Mouse (Mus musculus): ENCODE data around the gene Dst. TPM values are rescaled to one million over a fixed set of nuclear protein-coding genes. Genes with fewer than 3 reads are reported as not detected.

The Dst gene
- polyA plus RNA-seq, 1 experiment from 2014 or later = 15.0 TPM

DNA sequence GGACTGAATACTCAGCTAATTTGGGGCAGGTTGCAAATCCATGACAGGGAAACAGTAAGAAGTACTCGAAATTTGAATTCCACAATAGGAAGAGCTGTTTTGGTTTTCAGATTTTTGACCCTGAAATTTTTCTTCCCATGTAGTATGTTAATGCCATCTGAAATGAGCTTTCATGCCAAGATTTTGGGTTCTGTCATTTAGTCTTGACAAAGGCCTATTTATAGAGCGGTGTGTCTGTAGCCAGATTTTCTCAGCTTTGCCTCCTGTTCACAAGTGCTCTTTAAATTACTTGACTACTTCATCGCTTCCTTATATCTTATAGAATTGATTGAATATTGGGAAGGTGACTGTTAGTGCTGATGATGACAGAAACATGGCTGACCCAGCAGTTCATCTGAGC, 27.9 kb downstream of the Dst start:
- Histone ChIP-seq H3K4me3 (no peak overlapping the region), H3K27me3 (ENCODE audit: insufficient read depth, poor library complexity, severe bottlenecking) (no peaks in the 10 kb centered on the region), H3K9me3 (no peaks in the 10 kb centered on the region), H3K36me3 (no peaks in the 10 kb centered on the region), H3K27ac (no peak overlapping the region), H3K4me1 (peaks cover 10% of the 10 kb centered on the region; the same call in 1 of the 2 replicates)
- no peak for DNase-seq (ENCODE audit: low spot score)
- 84% methylated on average over 3 of the region's 3 CpGs for WGBS

DNA sequence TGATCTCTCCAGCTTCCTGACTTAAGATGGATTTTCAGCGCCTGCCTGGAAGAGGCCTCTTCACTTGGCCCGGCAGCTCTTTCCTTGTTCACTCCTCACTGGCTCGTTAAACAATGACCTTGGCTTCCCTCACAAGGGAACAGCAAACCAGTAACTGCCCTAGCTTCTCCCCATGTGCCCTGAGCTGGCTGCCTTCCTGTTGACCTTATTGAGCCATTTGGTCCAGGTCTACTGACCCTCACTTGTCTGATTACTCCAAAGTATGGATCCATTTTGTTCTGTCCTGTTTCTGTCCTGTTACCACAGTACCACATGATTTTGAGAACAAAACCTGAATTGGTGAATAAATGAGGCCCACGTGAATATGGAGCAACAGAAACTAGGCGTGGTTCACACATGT, 31.8 kb downstream of the Dst start:
- 62% methylated on average over 5 of the region's 5 CpGs for WGBS
- Histone ChIP-seq H3K4me3 (no peak overlapping the region), H3K4me1 (peaks cover 13% of the 10 kb centered on the region), H3K36me3 (no peaks in the 10 kb centered on the region), H3K27ac (no peak overlapping the region), H3K27me3 (ENCODE audit: insufficient read depth, poor library complexity, severe bottlenecking) (no peaks in the 10 kb centered on the region), H3K9me3 (no peaks in the 10 kb centered on the region)
- no peak for DNase-seq (ENCODE audit: low spot score)

DNA sequence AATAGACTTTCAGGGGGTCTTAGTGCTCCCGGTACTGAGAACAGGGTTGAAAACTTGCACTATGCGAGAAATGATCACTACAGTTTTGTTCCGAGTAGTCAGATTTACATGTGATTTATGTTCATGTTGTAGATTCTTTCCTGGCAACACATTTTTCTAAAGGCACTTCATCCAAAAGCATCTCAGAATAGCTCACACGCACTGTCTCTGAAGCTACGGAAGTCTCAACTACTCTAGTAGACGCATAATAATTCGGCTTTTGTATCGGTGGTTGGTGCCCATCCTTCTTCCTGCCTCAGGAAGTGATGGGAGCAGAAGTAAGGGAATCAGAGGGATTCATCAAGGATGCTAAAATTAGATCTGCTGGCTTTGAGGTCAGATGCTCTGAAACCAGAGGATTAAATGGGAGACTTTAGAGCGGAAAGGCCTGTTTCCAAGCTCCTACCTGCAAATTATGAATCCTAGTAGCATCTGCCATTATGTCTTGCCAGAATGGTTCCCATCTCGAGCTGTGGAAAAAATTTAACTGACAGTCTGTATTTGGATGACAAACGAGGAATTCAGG, 32.4 kb downstream of the Dst start:
- Histone ChIP-seq H3K27ac (no peak overlapping the region), H3K36me3 (no peaks in the 10 kb centered on the region), H3K4me3 (no peak overlapping the region), H3K27me3 (ENCODE audit: insufficient read depth, poor library complexity, severe bottlenecking) (no peaks in the 10 kb centered on the region), H3K4me1 (peaks cover 19% of the 10 kb centered on the region), H3K9me3 (no peaks in the 10 kb centered on the region)
- DNase-seq (ENCODE audit: low spot score) = no peak
- WGBS = 83% methylated on average over 11 of the region's 11 CpGs

DNA sequence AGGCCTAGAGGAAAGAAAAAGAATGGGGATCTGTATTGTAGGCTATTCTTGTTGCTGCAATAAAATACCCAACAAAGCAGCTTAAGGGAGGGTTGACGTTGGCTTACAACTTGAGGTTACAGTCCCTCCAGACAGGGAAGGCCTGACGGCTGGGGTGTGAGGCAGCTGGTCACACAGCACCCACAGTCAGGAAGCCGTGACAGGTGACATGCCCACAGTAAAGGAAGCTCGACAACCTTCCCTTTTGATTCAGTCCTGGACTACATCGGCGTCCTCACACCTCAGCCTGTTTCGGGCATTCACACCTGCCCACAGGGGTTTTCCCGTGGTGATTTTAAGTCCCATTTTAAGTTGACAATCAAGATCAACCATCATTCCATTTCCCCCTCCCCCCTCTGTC, 34.6 kb downstream of the Dst start:
- Histone ChIP-seq H3K36me3 (no peaks in the 10 kb centered on the region), H3K27ac (no peak overlapping the region), H3K4me3 (no peak overlapping the region), H3K9me3 (no peaks in the 10 kb centered on the region), H3K27me3 (ENCODE audit: insufficient read depth, poor library complexity, severe bottlenecking) (no peaks in the 10 kb centered on the region), H3K4me1 (peaks cover 29% of the 10 kb centered on the region)
- DNase-seq (ENCODE audit: low spot score) = no peak
- WGBS = 85% methylated on average over 8 of the region's 8 CpGs

DNA sequence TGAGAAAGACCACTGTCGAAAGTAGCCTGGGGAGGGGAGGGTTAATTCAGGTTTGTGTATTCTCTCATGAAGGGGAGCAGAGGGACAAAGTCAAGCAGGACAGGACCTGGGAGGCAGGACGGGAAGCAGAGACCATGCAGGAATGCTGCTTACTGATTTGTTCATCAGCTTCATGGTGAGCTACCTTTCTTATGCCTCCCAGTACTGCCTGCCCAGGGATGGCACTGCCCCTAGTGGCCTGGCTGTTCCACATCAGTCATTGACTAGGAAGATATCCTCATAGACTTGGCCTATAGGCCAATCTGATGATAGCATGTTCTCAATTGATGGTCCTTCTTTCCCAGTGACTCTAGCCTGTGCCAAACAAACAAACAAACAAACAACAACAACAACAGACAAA, 35.9 kb downstream of the Dst start:
- H3K27ac ChIP-seq = no peak overlapping the region
- no peak for DNase-seq (ENCODE audit: low spot score)
- no peak overlapping the region for H3K4me3 ChIP-seq
- 79% methylated on average over 2 of the region's 2 CpGs for WGBS
- no peaks in the 10 kb centered on the region for H3K27me3 ChIP-seq (ENCODE audit: insufficient read depth, poor library complexity, severe bottlenecking)
- no peaks in the 10 kb centered on the region for H3K9me3 ChIP-seq
- H3K36me3 ChIP-seq = no peaks in the 10 kb centered on the region
- peaks cover 29% of the 10 kb centered on the region for H3K4me1 ChIP-seq

DNA sequence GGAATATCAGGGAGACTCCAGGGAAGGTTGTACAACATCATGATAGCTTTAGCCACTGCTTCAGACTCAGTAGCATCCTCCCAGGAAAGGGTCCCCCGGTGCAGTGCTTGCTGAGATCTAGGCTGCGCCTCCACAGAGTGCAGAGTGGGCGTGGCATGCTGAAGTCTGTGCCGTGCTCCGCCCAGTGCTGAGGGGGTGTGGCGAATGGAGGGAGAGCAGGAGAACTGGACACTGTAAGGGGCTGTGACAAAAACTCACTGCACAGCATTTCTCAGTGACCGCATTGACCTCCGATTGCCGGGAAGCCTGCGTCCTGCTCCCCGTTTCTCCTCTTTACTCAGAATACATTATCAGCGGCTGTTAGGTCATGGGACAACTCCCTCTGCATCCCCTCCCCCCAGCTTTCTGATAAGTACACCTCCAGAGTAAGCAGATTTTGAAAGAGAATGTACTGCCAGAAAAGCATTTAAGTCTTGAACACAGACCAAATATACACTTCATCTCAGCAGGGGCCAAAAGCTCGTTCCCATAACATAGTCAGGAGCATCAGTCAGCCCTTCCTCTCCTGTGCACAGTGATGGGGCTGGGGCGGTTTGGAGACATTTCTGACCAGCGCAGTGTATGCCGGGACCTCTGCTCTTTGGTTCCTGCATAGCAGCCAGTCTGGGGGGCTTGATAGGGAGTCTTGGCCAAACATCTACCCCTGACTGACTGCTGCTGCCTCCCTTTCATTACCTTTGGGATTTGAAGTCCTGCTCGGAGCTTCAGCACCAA, 37.1 kb downstream of the Dst start:
- Histone ChIP-seq H3K27ac (peak overlapping the region; percentile 79), H3K4me3 (peak overlapping the region; percentile 43)

DNA sequence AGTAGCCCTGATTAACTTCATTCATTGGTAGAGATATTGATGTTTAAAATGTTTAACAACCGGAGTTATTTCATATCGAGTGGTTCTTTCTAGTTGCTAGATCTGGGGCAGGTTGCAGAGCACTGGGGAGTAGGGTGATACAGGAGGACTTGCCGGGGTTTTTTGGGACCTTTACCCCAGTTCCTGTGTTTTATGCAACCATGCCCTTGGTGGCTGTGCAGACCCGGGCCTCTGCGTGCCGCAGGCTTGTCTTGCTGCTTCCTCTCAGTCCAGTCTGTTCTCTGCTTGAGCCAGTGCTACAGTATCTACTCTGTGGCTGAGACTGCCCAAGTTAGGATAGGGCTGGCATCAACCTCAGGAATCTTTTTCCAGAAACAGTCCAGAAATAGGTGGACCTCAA, 37.7 kb downstream of the Dst start:
- WGBS = 79% methylated on average over 6 of the region's 6 CpGs
- Histone ChIP-seq H3K4me3 (no peak overlapping the region), H3K36me3 (no peaks in the 10 kb centered on the region), H3K27me3 (ENCODE audit: insufficient read depth, poor library complexity, severe bottlenecking) (no peaks in the 10 kb centered on the region), H3K4me1 (peaks cover 19% of the 10 kb centered on the region), H3K27ac (peak overlapping the region; percentile 79), H3K9me3 (no peaks in the 10 kb centered on the region)
- no peak for DNase-seq (ENCODE audit: low spot score)

More for the DNA sequence above, 37.1 kb downstream of the Dst start:
- WGBS = 34% methylated on average over 17 of the region's 17 CpGs
- H3K36me3 ChIP-seq = no peaks in the 10 kb centered on the region
- peak; percentile 88 for DNase-seq (ENCODE audit: low spot score)
- no peaks in the 10 kb centered on the region for H3K27me3 ChIP-seq (ENCODE audit: insufficient read depth, poor library complexity, severe bottlenecking)
- H3K4me1 ChIP-seq = peaks cover 19% of the 10 kb centered on the region
- H3K9me3 ChIP-seq = no peaks in the 10 kb centered on the region

DNA sequence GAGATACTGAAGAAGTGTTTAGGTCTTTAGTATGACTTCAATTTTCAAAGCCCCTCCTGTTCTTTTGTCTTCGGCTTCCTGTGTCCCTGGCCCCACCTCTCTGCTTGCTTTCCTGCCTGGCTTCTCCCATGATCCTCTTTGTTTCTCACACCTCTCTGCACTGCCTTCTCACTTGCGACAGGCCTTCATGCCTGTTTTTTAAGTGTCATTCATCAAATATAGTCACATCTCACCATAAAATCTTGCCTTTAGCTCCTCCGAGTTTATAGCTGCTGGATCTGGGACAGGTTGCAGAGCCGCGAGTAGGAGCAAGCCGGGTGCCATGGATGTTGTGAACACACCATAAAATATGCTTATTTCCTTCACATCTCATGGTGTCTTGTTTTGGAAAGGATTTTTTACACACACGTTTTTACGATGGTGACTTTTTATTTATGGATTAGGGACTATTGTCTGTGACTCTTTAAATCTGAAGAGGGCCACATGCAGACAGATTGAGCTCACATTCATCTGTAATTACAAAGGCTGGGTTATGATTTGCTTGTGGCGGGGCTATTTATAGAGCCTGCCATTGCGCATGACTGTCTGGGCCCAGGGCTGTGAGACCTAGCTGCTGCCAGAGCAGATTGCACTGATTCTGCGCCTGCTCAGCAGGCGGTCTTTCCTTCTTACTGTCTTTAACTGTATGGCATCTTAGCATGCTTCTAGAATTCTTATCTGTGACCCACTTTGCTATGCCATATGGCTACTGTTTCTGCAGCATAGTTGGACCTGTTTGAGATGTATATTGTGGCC, 38.8 kb downstream of the Dst start:
- H3K36me3 ChIP-seq = no peaks in the 10 kb centered on the region
- H3K9me3 ChIP-seq = no peaks in the 10 kb centered on the region
- H3K27me3 ChIP-seq (ENCODE audit: insufficient read depth, poor library complexity, severe bottlenecking) = no peaks in the 10 kb centered on the region
- H3K4me1 ChIP-seq = peaks cover 19% of the 10 kb centered on the region
- DNase-seq (ENCODE audit: low spot score) = no peak
- 69% methylated on average over 12 of the region's 12 CpGs for WGBS
- peak overlapping the region; percentile 72; the same call in 1 of the 2 replicates for H3K27ac ChIP-seq
- no peak overlapping the region for H3K4me3 ChIP-seq

DNA sequence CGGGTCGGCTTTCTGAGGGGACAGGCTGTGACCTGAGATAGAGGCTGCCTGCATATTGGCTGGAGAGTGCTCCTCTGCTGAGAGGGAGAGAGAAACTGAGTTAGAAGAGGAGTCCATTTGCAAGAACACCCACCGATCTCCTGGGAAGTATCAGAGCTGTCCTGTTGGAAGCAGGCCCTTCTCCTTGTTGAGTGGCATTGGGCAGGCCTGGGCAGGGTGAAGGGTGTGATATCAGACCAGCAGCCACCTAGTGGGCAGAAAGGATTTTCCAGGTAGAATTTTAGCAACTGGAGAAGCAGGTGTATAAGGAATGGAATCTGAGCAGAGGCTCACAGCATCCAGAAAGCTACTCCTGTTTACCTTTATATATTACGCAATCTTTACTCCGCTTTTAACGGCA, 39.8 kb downstream of the Dst start:
- H3K27ac ChIP-seq = peak overlapping the region; percentile 72; the same call in 1 of the 2 replicates
- DNase-seq (ENCODE audit: low spot score) = no peak
- WGBS = 82% methylated on average over 6 of the region's 6 CpGs

DNA sequence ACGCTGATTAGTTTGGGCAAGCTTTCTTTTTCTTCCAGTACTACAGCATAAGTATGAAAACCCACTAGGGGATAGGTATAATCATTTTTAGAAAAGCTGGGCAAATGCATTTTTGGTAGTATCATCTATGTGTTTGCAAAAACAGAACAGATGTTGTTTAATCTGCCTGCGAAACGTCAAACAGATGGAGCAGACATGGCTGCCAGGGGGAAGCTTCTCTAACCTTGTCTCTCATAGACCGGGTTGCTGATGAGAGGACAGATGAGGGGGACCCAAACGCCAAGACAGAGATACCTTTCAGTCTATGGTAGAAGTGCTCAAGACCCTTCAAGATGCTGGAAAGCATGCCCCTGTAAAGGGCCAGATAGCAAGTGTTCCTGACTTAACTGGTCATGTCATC, 40.5 kb downstream of the Dst start:
- Histone ChIP-seq H3K36me3 (no peaks in the 10 kb centered on the region), H3K4me3 (no peak overlapping the region), H3K27me3 (ENCODE audit: insufficient read depth, poor library complexity, severe bottlenecking) (no peaks in the 10 kb centered on the region), H3K27ac (no peak overlapping the region), H3K9me3 (no peaks in the 10 kb centered on the region), H3K4me1 (peaks cover 19% of the 10 kb centered on the region)
- no peak for DNase-seq (ENCODE audit: low spot score)
- 83% methylated on average over 5 of the region's 5 CpGs for WGBS

More for the DNA sequence above, 39.8 kb downstream of the Dst start:
- Histone ChIP-seq H3K27me3 (ENCODE audit: insufficient read depth, poor library complexity, severe bottlenecking) (no peaks in the 10 kb centered on the region), H3K36me3 (no peaks in the 10 kb centered on the region), H3K9me3 (no peaks in the 10 kb centered on the region), H3K4me1 (peaks cover 19% of the 10 kb centered on the region), H3K4me3 (no peak overlapping the region)

DNA sequence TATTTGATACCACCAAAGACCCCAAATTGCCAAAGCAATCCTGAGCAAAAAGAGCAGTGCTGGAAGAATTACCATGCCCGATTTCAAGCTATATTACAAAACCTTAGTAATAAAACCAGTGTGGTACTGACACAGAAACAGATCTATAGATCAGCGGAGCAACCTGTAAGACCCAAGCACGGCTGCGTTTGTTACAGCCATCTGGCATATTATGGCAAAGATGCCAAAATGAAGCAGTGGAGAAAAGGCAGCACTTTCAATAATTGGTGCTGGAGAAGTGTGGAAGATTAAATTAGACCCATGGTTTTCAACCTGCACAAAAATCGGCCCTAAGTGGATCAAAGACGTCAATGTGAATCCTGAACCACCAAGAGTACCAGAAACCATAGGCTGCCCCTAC, 47.6 kb downstream of the Dst start:
- H3K27me3 ChIP-seq (ENCODE audit: insufficient read depth, poor library complexity, severe bottlenecking) = no peaks in the 10 kb centered on the region
- DNase-seq (ENCODE audit: low spot score) = no peak
- H3K36me3 ChIP-seq = no peaks in the 10 kb centered on the region
- H3K4me1 ChIP-seq = no peaks in the 10 kb centered on the region
- H3K27ac ChIP-seq = no peak overlapping the region
- 91% methylated on average over 6 of the region's 6 CpGs for WGBS
- no peaks in the 10 kb centered on the region for H3K9me3 ChIP-seq
- no peak overlapping the region for H3K4me3 ChIP-seq

DNA sequence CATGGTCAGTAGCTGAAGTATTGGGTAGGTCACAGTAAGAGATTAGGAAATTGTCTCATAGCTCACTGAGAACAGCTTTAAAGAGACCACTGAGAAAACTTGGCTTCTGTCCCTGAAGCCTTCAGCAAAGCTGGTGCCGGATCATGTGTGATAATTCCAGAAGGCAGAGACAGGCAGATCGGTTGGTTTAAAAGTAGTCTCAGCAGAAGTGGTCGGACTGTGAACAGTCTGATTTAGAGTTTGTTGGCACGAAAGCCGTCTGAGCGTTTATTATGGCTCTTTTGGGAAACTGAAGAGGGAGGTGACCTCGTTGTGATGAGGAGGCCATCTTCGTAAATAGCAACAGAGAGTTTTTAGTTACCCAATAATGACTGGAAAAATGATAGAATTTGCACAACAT, 52.4 kb downstream of the Dst start:
- WGBS = 78% methylated on average over 8 of the region's 8 CpGs
- H3K4me1 ChIP-seq = 0 out of 2 replicates have a peak, but pooled peaks cover 3% of the 10 kb centered on the region
- DNase-seq (ENCODE audit: low spot score) = no peak
- no peak overlapping the region for H3K4me3 ChIP-seq
- H3K36me3 ChIP-seq = no peaks in the 10 kb centered on the region
- H3K27me3 ChIP-seq (ENCODE audit: insufficient read depth, poor library complexity, severe bottlenecking) = no peaks in the 10 kb centered on the region
- no peaks in the 10 kb centered on the region for H3K9me3 ChIP-seq
- no peak overlapping the region for H3K27ac ChIP-seq

DNA sequence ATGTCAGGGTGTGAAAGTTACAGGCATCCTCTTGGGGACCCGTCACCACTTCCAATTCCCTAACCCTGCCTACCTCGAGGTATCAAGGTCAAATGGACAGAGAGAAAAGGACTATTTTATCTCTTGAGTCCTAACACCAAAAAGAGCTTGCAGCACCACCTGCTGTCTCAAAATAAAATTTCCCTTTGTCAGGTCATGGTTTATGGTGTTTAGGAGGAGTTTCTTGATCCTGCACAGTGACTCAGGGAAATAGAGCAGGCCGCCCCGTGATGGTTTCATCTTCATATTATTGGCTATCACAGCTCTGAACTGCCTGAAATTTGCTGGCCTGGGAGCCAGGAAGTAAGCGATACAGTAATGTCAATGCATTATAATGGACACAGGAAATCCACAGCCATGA, 56.6 kb downstream of the Dst start:
- Histone ChIP-seq H3K27ac (peak overlapping the region; percentile 56; the same call in 1 of the 2 replicates), H3K4me1 (peaks cover 17% of the 10 kb centered on the region; the same call in 1 of the 2 replicates), H3K4me3 (no peak overlapping the region), H3K36me3 (0 out of 2 replicates have a peak, but pooled peaks cover 3% of the 10 kb centered on the region), H3K27me3 (ENCODE audit: insufficient read depth, poor library complexity, severe bottlenecking) (no peaks in the 10 kb centered on the region), H3K9me3 (no peaks in the 10 kb centered on the region)
- DNase-seq (ENCODE audit: low spot score) = no peak
- 34% methylated on average over 5 of the region's 5 CpGs for WGBS

Measured in heart, embryonic 10.5 days (tissue).